Mouse (Mus musculus) liver, embryonic 11.5 days (tissue): ENCODE results near the gene Slc12a7. TPM values are rescaled to one million over a fixed set of nuclear protein-coding genes. Genes with fewer than 3 reads are reported as not detected.
A peak's percentile ranks its signal among the peaks of the same experiment; 100 is the strongest.
"Not testable (repeated sequence)": the region's sequence is repeated elsewhere in the genome, so short reads cannot be mapped to it uniquely, and the experiment has no call there.

Experiments
- ATAC-seq: fragments of 200-750 bp; cut with Nextera tagmentation; replicated peaks from 2 replicates; pipeline ENCODE4 v1.8.0; 2017; ENCODE audit warnings: moderate number of reproducible peaks, mild to moderate bottlenecking, moderate TSS enrichment, moderate library complexity; ENCODE audit not compliant: low FRiP score
- DNase-seq: peaks from one replicate; pipeline ENCODE4 v3.0.0-alpha.2; 2017; ENCODE audit warnings: low spot score
- H3K27ac ChIP-seq: fragments of 300-500 bp; sonication (generic); 2 replicates; pipeline ENCODE4 v1.5.1; 2014; ENCODE audit warnings: mild to moderate bottlenecking, low read depth, low read length, control low read depth
- H3K27me3 ChIP-seq: fragments of 300-500 bp; sonication (generic); replicated peaks from 2 replicates; pipeline ENCODE4 v1.6.1; 2014; ENCODE audit warnings: low read length, mixed read lengths; ENCODE audit not compliant: control insufficient read depth, insufficient read depth
- H3K36me3 ChIP-seq: fragments of 300-500 bp; sonication (generic); 2 replicates; pipeline ENCODE4 v1.6.1; 2014; ENCODE audit warnings: mild to moderate bottlenecking, low read length, moderate library complexity, mixed read lengths; ENCODE audit not compliant: control insufficient read depth, insufficient read depth
- H3K4me1 ChIP-seq: fragments of 300-500 bp; sonication (generic); replicated peaks from 2 replicates; pipeline ENCODE4 v1.6.1; 2014; ENCODE audit warnings: low read length, mixed read lengths; ENCODE audit not compliant: control insufficient read depth, insufficient read depth
- H3K4me2 ChIP-seq: fragments of 300-500 bp; sonication (generic); 2 replicates; pipeline ENCODE4 v1.6.1; 2014; ENCODE audit warnings: mild to moderate bottlenecking, control low read depth, moderate library complexity
- H3K4me3 ChIP-seq: fragments of 300-500 bp; sonication (generic); 2 replicates; pipeline ENCODE4 v1.5.1; 2014; ENCODE audit warnings: low read depth, low read length, control low read depth
- H3K9ac ChIP-seq: fragments of 300-500 bp; sonication (generic); 2 replicates; pipeline ENCODE4 v1.6.1; 2014; ENCODE audit warnings: low read depth, low read length, control low read depth
- H3K9me3 ChIP-seq: fragments of 300-500 bp; sonication (generic); 2 replicates; pipeline ENCODE4 v1.6.1; 2016; ENCODE audit warnings: low read length, inconsistent platforms, mixed read lengths; ENCODE audit not compliant: control insufficient read depth
- WGBS: fragments of 180-500 bp; shearing (Covaris S2); extraction: QIAGEN DNeasy Blood & Tissue Kit; methylation state at CpG from one replicate; pipeline ENCODE4 v1.1.7; 2014; 5-methylcytosine and 5-hydroxymethylcytosine counted together
- polyA plus RNA-seq: library from polyadenylated mRNA; unstranded; fragments of >200 nt; fragmentation: Nextera tagmentation; extraction: Ambion mirVana; gene quantifications from 2 replicates; pipeline ENCODE4 v1.2.1, GENCODE M21; 2014

The Slc12a7 gene
- polyA plus RNA-seq, 1 experiment from 2014 or later: 20.4 TPM

- H3K36me3 ChIP-seq: no peaks in the 10 kb centered on the region
- no peak overlapping the region for H3K27ac ChIP-seq
- H3K4me3 ChIP-seq: no peak overlapping the region
- 35% methylated on average over 2 of the region's 2 CpGs for WGBS
- no peaks in the 10 kb centered on the region for H3K9me3 ChIP-seq
- DNase-seq (no peak), ATAC-seq (no peak)
- H3K4me2 ChIP-seq: no peak overlapping the region
- peaks cover 5% of the 10 kb centered on the region; the same call in 1 of the 2 replicates for H3K4me1 ChIP-seq
- peaks cover 16% of the 10 kb centered on the region for H3K27me3 ChIP-seq
- H3K9ac ChIP-seq: no peak overlapping the region
These were observed 5.3 kb upstream of the Slc12a7 start for GRCm38 (mm10) chr13:73727621-73728025.

- no peak for ATAC-seq
- Histone ChIP-seq H3K36me3 (no peaks in the 10 kb centered on the region), H3K4me1 (peaks cover 5% of the 10 kb centered on the region; the same call in 1 of the 2 replicates), H3K4me3 (no peak overlapping the region), H3K27me3 (peaks cover 26% of the 10 kb centered on the region), H3K9me3 (no peaks in the 10 kb centered on the region), H3K9ac (no peak overlapping the region), H3K27ac (no peak overlapping the region), H3K4me2 (no peak overlapping the region)
- DNase-seq: no peak
These were observed 4.3 kb upstream of the Slc12a7 start for GRCm38 (mm10) chr13:73728633-73729032.

GRCm38 (mm10) chr13:73730913-73731312 is 2.0 kb upstream of the Slc12a7 start:
- no peak overlapping the region for H3K4me2 ChIP-seq
- DNase-seq: no peak
- no peaks in the 10 kb centered on the region for H3K36me3 ChIP-seq
- H3K27ac ChIP-seq: no peak overlapping the region
- peaks cover 34% of the 10 kb centered on the region for H3K27me3 ChIP-seq
- H3K9ac ChIP-seq: no peak overlapping the region
- ATAC-seq: no peak
- peaks cover 5% of the 10 kb centered on the region; the same call in 1 of the 2 replicates for H3K4me1 ChIP-seq
- H3K4me3 ChIP-seq: no peak overlapping the region
- no peaks in the 10 kb centered on the region for H3K9me3 ChIP-seq
- 67% methylated on average over 1 of the region's 1 CpGs for WGBS

GRCm38 (mm10) chr13:73732235-73732634 is 659 bp upstream of the Slc12a7 start:
- no peaks in the 10 kb centered on the region for H3K9me3 ChIP-seq
- DNase-seq: no peak
- peaks cover 5% of the 10 kb centered on the region; the same call in 1 of the 2 replicates for H3K4me1 ChIP-seq
- no peaks in the 10 kb centered on the region for H3K36me3 ChIP-seq
- no peak overlapping the region; the same call in 1 of the 2 replicates for H3K4me3 ChIP-seq
- H3K27me3 ChIP-seq: peaks cover 34% of the 10 kb centered on the region
- peak overlapping the region; percentile 64 for H3K4me2 ChIP-seq
- 61% methylated on average over 7 of the region's 7 CpGs for WGBS
- H3K9ac ChIP-seq: no peak overlapping the region
- H3K27ac ChIP-seq: no peak overlapping the region
- ATAC-seq: no peak; the same call in 1 of the 2 replicates

GRCm38 (mm10) chr13:73734379-73734778 is 1.5 kb downstream of the Slc12a7 start:
- no peak overlapping the region for H3K4me3 ChIP-seq
- DNase-seq (no peak), ATAC-seq (no peak)
- H3K9me3 ChIP-seq: no peaks in the 10 kb centered on the region
- H3K4me2 ChIP-seq: no peak overlapping the region
- peaks cover 34% of the 10 kb centered on the region for H3K27me3 ChIP-seq
- no peaks in the 10 kb centered on the region for H3K36me3 ChIP-seq
- peaks cover 5% of the 10 kb centered on the region; the same call in 1 of the 2 replicates for H3K4me1 ChIP-seq
- no peak overlapping the region for H3K27ac ChIP-seq
- H3K9ac ChIP-seq: no peak overlapping the region
- 75% methylated on average over 1 of the region's 1 CpGs for WGBS

- 77% methylated on average over 8 of the region's 8 CpGs for WGBS
- no peaks in the 10 kb centered on the region for H3K9me3 ChIP-seq
- peaks cover 5% of the 10 kb centered on the region; the same call in 1 of the 2 replicates for H3K4me1 ChIP-seq
- peaks cover 34% of the 10 kb centered on the region for H3K27me3 ChIP-seq
- ATAC-seq (no peak), DNase-seq (no peak)
- no peak overlapping the region for H3K4me2 ChIP-seq
- H3K27ac ChIP-seq: no peak overlapping the region
- no peak overlapping the region for H3K9ac ChIP-seq
- H3K36me3 ChIP-seq: no peaks in the 10 kb centered on the region
- H3K4me3 ChIP-seq: no peak overlapping the region
These were observed 2.4 kb downstream of the Slc12a7 start for GRCm38 (mm10) chr13:73735270-73735669.

GRCm38 (mm10) chr13:73735928-73736327 is 3.0 kb downstream of the Slc12a7 start:
- peaks cover 5% of the 10 kb centered on the region; the same call in 1 of the 2 replicates for H3K4me1 ChIP-seq
- WGBS: 67% methylated on average over 2 of the region's 2 CpGs
- H3K27ac ChIP-seq: no peak overlapping the region
- H3K27me3 ChIP-seq: peaks cover 34% of the 10 kb centered on the region
- ATAC-seq (no peak), DNase-seq (no peak)
- no peaks in the 10 kb centered on the region for H3K9me3 ChIP-seq
- no peaks in the 10 kb centered on the region for H3K36me3 ChIP-seq
- H3K9ac ChIP-seq: no peak overlapping the region
- no peak overlapping the region for H3K4me2 ChIP-seq
- H3K4me3 ChIP-seq: no peak overlapping the region

- WGBS: 55% methylated on average over 3 of the region's 3 CpGs
- no peaks in the 10 kb centered on the region for H3K9me3 ChIP-seq
- ATAC-seq: no peak
These were observed 4.0 kb downstream of the Slc12a7 start for GRCm38 (mm10) chr13:73736943-73737342.

GRCm38 (mm10) chr13:73740399-73740944 is 7.6 kb downstream of the Slc12a7 start:
- not testable (repeated sequence) for H3K9ac ChIP-seq, H3K4me1 ChIP-seq, ATAC-seq, DNase-seq, H3K36me3 ChIP-seq, H3K27me3 ChIP-seq, H3K9me3 ChIP-seq, H3K4me3 ChIP-seq, H3K4me2 ChIP-seq, H3K27ac ChIP-seq
- 38% methylated on average over 2 of the region's 2 CpGs for WGBS

More at GRCm38 (mm10) chr13:73736943-73737342, 4.0 kb downstream of the Slc12a7 start:
- no peak overlapping the region for H3K4me3 ChIP-seq
- H3K36me3 ChIP-seq: no peaks in the 10 kb centered on the region
- H3K27me3 ChIP-seq: peaks cover 26% of the 10 kb centered on the region
- no peak overlapping the region for H3K4me2 ChIP-seq
- H3K9ac ChIP-seq: no peak overlapping the region
- DNase-seq: no peak
- no peak overlapping the region for H3K27ac ChIP-seq
- H3K4me1 ChIP-seq: peaks cover 5% of the 10 kb centered on the region; the same call in 1 of the 2 replicates
